ENCODE assay signal across 30 mouse cellular contexts in the genomic region with DNA sequence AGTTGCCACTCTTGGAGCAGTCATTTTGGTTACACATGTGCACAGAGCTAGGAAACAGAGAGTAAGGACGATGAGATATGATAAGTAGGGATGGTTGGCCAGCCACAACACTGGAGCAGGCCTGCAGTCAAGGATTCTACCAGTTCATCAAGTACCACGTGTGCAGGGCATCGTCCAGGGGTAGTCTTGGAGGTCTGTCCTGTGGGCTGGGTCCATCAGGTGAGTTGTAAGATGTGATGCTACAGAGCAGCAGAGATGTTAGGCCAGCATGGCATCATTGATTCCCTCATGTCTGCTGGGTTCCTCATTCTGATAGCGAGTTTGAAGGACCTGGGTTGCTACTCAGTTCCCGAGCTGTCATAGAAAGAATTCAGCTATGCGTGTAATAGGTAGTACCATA.
"Had no signal": no experiment of that assay in that cellular context is flagged by ENCODE, and none has a peak within 500 bp of the region (broad histone marks: within the 10 kb centered on the region; RNA-seq: fewer than 3 reads in every experiment).

No protein-coding gene starts in this region.

- DNase-seq: left cerebral cortex, postnatal 4 days; liver, postnatal 0 days; lung, adult 18-20 months; lung, adult 2 months; lung, embryonic 14.5 days; lung, postnatal 10 days; lung, postnatal 14 days; lung, postnatal 36 days; lung, postnatal 4 days; midbrain, embryonic 14.5 days had no signal

- ATAC-seq: liver, embryonic 12.5 days; liver, postnatal 0 days; lung, postnatal 0 days; midbrain, embryonic 13.5 days; midbrain, embryonic 15.5 days; midbrain, embryonic 16.5 days had no signal

- H3K27ac ChIP-seq: limb, embryonic 10.5 days; limb, embryonic 12.5 days; limb, embryonic 13.5 days; limb, embryonic 15.5 days; liver, embryonic 12.5 days; liver, embryonic 14.5 days; liver, embryonic 15.5 days; lung, embryonic 15.5 days; macrophage; midbrain, embryonic 10.5 days; midbrain, embryonic 12.5 days; midbrain, embryonic 13.5 days; midbrain, embryonic 15.5 days; neural tube, embryonic 12.5 days; neural tube, embryonic 13.5 days had no signal

- H3K4me1 ChIP-seq: limb, embryonic 10.5 days; limb, embryonic 12.5 days; limb, embryonic 13.5 days; limb, embryonic 15.5 days; liver, embryonic 12.5 days; liver, embryonic 15.5 days; midbrain, embryonic 10.5 days; midbrain, embryonic 12.5 days; midbrain, embryonic 13.5 days; neural tube, embryonic 12.5 days; neural tube, embryonic 13.5 days had no signal

- H3K27me3 ChIP-seq: limb, embryonic 12.5 days; limb, embryonic 13.5 days; limb, embryonic 15.5 days; liver, embryonic 12.5 days; liver, embryonic 15.5 days; lung, embryonic 15.5 days; megakaryocyte, embryonic 14.5 days; midbrain, embryonic 12.5 days; midbrain, embryonic 13.5 days; midbrain, embryonic 15.5 days; neural tube, embryonic 12.5 days; neural tube, embryonic 13.5 days had no signal

- H3K4me3 ChIP-seq: limb, embryonic 10.5 days; limb, embryonic 12.5 days; limb, embryonic 13.5 days; limb, embryonic 15.5 days; liver, embryonic 12.5 days; liver, embryonic 15.5 days; lung, embryonic 15.5 days; megakaryocyte, embryonic 14.5 days; midbrain, embryonic 10.5 days; midbrain, embryonic 12.5 days; midbrain, embryonic 13.5 days; midbrain, embryonic 15.5 days; neural tube, embryonic 12.5 days; neural tube, embryonic 13.5 days had no signal

- H3K9me3 ChIP-seq: limb, embryonic 10.5 days; limb, embryonic 12.5 days; limb, embryonic 13.5 days; limb, embryonic 15.5 days; liver, embryonic 12.5 days; liver, embryonic 15.5 days; lung, embryonic 15.5 days; megakaryocyte, embryonic 14.5 days; midbrain, embryonic 10.5 days; midbrain, embryonic 12.5 days; midbrain, embryonic 13.5 days; midbrain, embryonic 15.5 days; neural tube, embryonic 12.5 days; neural tube, embryonic 13.5 days had no signal

- H3K9ac ChIP-seq: limb, embryonic 12.5 days; limb, embryonic 13.5 days; limb, embryonic 15.5 days; liver, embryonic 12.5 days; liver, embryonic 14.5 days; liver, embryonic 15.5 days; liver, postnatal 0 days; lung, embryonic 14.5 days; lung, embryonic 15.5 days; midbrain, embryonic 12.5 days; midbrain, embryonic 13.5 days; midbrain, embryonic 15.5 days; neural tube, embryonic 12.5 days; neural tube, embryonic 13.5 days had no signal

- H3K4me2 ChIP-seq: limb, embryonic 12.5 days; limb, embryonic 13.5 days; limb, embryonic 15.5 days; liver, embryonic 11.5 days; liver, embryonic 12.5 days; liver, embryonic 15.5 days; lung, embryonic 14.5 days; lung, embryonic 15.5 days; midbrain, embryonic 11.5 days; midbrain, embryonic 12.5 days; midbrain, embryonic 13.5 days; midbrain, embryonic 15.5 days; neural tube, embryonic 12.5 days; neural tube, embryonic 13.5 days had no signal
